Mouse (Mus musculus) lung, adult 10 weeks (tissue): ENCODE data around the gene Tmem151b. TPM values are rescaled to one million over a fixed set of nuclear protein-coding genes. Genes with fewer than 3 reads are reported as not detected.

Experiments
- polyA plus RNA-seq: library from polyadenylated mRNA; stranded (reverse); fragments of 350-450 nt; fragmentation: Illumina TruSeq; extraction: RNeasy Lipid Tissue Mini Kit (QIAGEN cat#74804); gene quantifications from one replicate; pipeline ENCODE4 v1.2.3, GENCODE M21; 2014; ENCODE audit warnings: low read depth, low replicate concordance; ENCODE audit not compliant: insufficient read depth

Tmem151b gene
- polyA plus RNA-seq: not detected

GRCm38 (mm10) chr17:45549617-45550181, at the start of gene Tmem151b:
Tmem151b (minus strand) TSS chr17:45549677.

GRCm38 (mm10) chr17:45573087-45573779, 23.8 kb upstream of the Tmem151b start, which contains the start of gene Hsp90ab1:
Hsp90ab1 (minus strand) TSS chr17:45573271.

GRCm38 (mm10) chr17:45563655-45564530, 14.4 kb upstream of the Tmem151b start, which contains the start of gene Slc35b2:
Slc35b2 (plus strand) TSS chr17:45563874.

GRCm38 (mm10) chr17:45555452-45556106, 6.1 kb upstream of the Tmem151b start, which contains the start of gene Nfkbie:
Nfkbie (plus strand) TSS chr17:45555703.

GRCm38 (mm10) chr17:45523263-45523662, 26.2 kb downstream of the Tmem151b start, which contains the start of gene Tcte1:
Tcte1 (plus strand) TSS chr17:45523434.

GRCm38 (mm10) chr17:45506700-45507189, 42.7 kb downstream of the Tmem151b start, which contains the start of gene Aars2:
Aars2 (plus strand) TSS chr17:45506841.

Other genes with a start within 250 kb of the Tmem151b start
- gene Cdc5l, start 115.9 kb downstream of the Tmem151b start, polyA plus RNA-seq: 20.7 TPM
- gene Spats1, start 74.3 kb downstream of the Tmem151b start, polyA plus RNA-seq: not detected
- 4.0 TPM for gene Aars2, start 42.8 kb downstream of the Tmem151b start, polyA plus RNA-seq
- gene Tcte1, start 26.2 kb downstream of the Tmem151b start, polyA plus RNA-seq: 3.3 TPM
- 5.7 TPM for gene Nfkbie, start 6.0 kb upstream of the Tmem151b start, polyA plus RNA-seq
- 41.1 TPM for gene Slc35b2, start 14.2 kb upstream of the Tmem151b start, polyA plus RNA-seq
- gene Hsp90ab1, start 23.6 kb upstream of the Tmem151b start, polyA plus RNA-seq: 638 TPM
- 66.9 TPM for gene Slc29a1, start 49.9 kb upstream of the Tmem151b start, polyA plus RNA-seq
- not detected for gene Mymx, start 52.4 kb upstream of the Tmem151b start, polyA plus RNA-seq
- 0.45 TPM for gene Capn11, start 109.6 kb upstream of the Tmem151b start, polyA plus RNA-seq
- gene Mrpl14, start 136.6 kb upstream of the Tmem151b start, polyA plus RNA-seq: 159 TPM
- gene Tmem63b, start 137.2 kb upstream of the Tmem151b start, polyA plus RNA-seq: 29.4 TPM
- gene 1600014C23Rik, start 184.2 kb upstream of the Tmem151b start, polyA plus RNA-seq: not detected